Mouse (Mus musculus) small intestine, adult 2 months (tissue): ENCODE results near the gene Zfp740.

Source experiments
- CTCF ChIP-seq: fragments of 200-500 bp; IDR thresholded peaks from 2 replicates; pipeline ENCODE4 v1.5.1; 2012; ENCODE audit warnings: low read depth, mild to moderate bottlenecking, control low read depth, inconsistent platforms, low read length, moderate library complexity, mixed read lengths; ENCODE audit not compliant: insufficient replicate concordance, insufficient read length; ENCODE audit errors: extremely low read depth
- POLR2A ChIP-seq: fragments of 200-500 bp; IDR thresholded peaks from 2 replicates; pipeline ENCODE4 v1.6.1; 2012; ENCODE audit warnings: low read depth, mild to moderate bottlenecking, control low read depth, inconsistent platforms, low read length, moderate library complexity

DNA sequence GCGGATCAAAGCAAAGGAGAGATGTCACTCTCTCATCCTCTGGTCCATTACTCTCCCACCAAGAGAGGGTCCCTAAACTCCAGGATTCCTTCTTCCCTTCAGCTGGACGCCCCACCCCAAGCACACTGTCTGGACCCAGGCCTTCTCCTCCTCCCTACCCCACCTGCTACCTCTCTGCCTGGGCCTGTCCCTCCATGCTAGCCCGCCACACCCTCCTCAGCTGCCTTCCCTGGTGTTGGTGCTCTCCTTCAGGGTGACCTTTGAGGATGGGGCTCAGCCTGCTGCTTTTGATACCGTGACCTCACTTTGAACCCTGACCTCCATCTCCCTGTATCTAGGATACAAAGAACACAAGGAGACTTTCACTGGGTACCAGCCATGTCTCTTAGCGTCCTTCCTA lies 47.5 kb downstream of the Zfp740 start:
- TF ChIP-seq CTCF = no peak
- TF ChIP-seq POLR2A = no peak
